Mouse (Mus musculus): ENCODE measurements around the gene Akap4. TPM values are rescaled to one million over a fixed set of nuclear protein-coding genes. Genes with fewer than 3 reads are reported as not detected.

Akap4 gene
- not detected for total RNA-seq (2021)
- long read RNA-seq: 0 reads

DNA sequence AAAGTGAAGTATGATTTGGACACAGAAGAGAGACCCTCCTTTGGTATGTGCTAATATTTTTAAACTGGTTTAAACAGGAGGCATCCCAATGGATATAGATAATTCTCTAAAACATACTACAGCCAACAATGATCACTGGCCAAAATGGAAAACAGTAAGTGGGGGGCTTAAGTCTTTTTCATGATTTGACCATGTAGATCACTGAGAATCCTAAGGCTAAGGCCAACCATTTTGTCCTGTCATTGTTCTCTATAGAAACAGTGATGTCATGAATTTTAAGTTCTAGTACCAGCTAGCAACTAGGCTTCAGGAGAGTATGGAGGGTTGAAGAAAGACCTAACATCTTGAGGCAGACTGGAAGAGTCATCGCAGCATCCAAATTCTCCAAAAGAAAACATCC, at the start of gene Akap4:
Gene Akap4 (plus strand): TSS at position 301 of the 400 bp plus-strand sequence.
- DNase-seq (ENCODE audit: low spot score in 2 of 2): no peak

- DNase-seq (ENCODE audit: low spot score in 2 of 2): no peak
Measured at GRCm38 (mm10) chrX:7041519-7041918, 25.8 kb upstream of the Akap4 start, which contains the start of gene Ccnb3. TSS of gene Ccnb3 (minus strand) at chrX:7041619.

- DNase-seq (ENCODE audit: low spot score in 2 of 2): no peak
Measured at GRCm38 (mm10) chrX:7057056-7057455, 10.3 kb upstream of the Akap4 start.

DNA sequence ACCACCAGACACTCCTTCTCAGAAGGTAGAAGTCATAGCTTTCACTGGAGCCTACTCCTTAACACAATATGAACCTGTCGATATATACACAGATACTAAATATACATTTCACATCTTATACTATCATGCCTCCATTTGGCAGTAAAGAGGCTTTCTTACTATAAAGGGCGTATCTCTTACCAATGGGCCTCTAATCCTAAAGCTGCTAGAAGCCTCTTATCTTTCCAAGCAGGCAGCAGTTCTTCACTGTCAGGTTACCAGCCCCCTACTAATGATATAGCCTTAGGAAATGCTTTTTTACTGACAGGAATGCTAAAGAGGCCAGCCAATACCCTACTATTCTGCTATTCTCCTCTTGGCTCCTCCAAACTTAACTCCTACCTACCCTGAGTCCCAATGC, 9.7 kb upstream of the Akap4 start:
- DNase-seq (ENCODE audit: low spot score in 2 of 2): no peak

GRCm38 (mm10) chrX:7064109-7064508, 3.2 kb upstream of the Akap4 start:
- no peak for DNase-seq (ENCODE audit: low spot score in 2 of 2)

- DNase-seq (ENCODE audit: low spot score in 2 of 2): no peak
Measured at GRCm38 (mm10) chrX:7068002-7068401, 683 bp downstream of the Akap4 start.

DNA sequence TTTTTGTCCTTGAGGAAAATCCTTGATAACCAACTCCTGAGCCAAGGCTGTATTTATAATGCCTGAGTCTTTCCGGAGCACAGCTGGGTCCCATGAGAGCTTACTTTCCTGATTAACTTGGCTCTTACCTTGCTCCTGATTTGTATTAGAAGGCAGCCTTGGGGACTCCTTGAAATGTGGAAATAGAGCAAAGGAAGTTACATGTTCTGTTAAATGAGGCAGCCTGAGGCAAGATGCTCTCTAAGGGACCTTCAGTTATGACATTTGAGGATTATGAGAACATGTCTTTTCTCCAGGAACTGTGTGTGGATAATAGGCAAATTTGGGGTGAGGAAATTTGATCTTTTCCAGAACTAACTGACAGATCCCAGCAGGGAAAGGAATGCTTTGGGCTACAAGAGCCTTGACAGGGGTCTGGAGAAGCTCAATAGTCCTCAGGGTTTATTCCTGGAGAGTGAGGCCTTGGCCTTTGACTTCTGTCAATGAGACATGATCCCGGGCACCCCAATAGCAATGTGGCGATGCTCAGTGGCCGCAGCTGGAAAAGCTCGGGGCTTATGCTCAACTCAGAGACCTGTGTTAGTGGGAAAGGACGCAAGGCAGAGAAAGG, 12.6 kb downstream of the Akap4 start:
- DNase-seq (ENCODE audit: low spot score in 2 of 2): no peak

DNA sequence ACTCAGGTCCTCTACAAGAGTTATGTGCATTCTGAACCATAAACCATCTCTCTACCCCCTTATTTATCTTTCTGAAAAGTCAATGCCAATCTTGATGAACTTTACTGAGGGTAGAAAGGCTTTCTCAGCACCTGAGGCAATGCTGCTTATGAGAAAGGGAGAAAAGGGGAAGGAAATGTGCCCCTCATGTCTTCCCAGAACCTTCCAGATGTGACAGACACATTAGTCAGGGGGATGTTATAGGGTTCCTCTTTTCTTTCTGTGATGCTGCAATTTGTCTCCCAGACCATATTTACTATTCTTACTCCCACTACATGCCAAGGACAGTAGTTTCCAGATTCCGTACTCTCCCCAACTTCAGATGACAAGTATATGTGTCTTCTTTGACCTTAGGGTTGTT, 18.6 kb downstream of the Akap4 start:
- DNase-seq (ENCODE audit: low spot score in 2 of 2): no peak

DNA sequence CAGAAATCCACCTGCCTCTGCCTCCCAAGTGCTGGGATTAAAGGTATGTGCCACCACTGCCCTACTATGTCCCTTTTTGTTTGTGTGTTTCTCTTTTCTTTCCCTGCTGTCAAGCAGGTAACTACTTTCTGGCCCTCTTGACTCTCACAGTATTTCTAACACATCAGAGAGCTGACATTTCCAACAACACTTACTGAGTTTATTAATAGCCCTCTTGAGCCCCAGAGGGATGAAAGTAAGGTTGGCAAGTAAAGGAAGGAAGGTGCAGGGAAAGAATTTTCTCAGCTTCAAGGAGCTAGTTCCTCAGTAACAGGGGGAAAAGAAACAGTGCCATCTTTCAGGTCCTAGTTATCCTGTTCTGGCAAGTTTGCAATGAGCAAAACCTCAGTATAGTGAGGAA, 23.0 kb downstream of the Akap4 start:
- no peak for DNase-seq (ENCODE audit: low spot score in 2 of 2)

GRCm38 (mm10) chrX:7102280-7102679, 35.0 kb downstream of the Akap4 start:
- DNase-seq (ENCODE audit: low spot score in 2 of 2): peak in 1 of 2 experiments; percentile 1

DNA sequence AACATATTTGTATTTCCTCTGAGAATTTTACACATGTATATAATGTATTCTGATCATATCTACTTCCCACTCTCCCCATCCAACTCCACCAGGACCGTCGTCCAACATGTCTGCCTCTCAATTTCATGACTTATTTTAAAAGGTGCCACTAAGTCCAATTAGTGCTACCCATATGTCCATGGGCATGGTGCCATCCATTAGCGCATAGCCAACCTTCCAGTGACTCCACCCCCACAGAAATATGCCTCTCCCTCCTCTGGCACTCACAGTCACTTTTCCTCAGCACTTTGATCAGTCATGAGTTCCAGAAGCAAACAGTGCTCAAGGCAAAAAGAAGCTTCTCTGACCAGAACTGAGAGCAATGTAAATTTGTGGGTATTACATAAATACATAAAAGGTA, 47.6 kb downstream of the Akap4 start:
- DNase-seq (ENCODE audit: low spot score in 2 of 2): peak in 1 of 2 experiments; percentile 5

- DNase-seq (ENCODE audit: low spot score in 2 of 2): no peak
Measured at GRCm38 (mm10) chrX:7121618-7122280, 54.4 kb downstream of the Akap4 start.

Other genes starting within 250 kb of the Akap4 start
- not detected for gene Ccnb3, start 25.9 kb upstream of the Akap4 start, total RNA-seq (2021)

Measured in layer of hippocampus, adult 18-20 months (tissue).